Mouse (Mus musculus): ENCODE measurements at regions not wholly inside any gene's neighbourhood (a gene's known extent, or its start where the extent isn't known, plus 50 kb on each side); places are given as distances from the start of the nearest gene placed in this dataset.

- Histone ChIP-seq H3K9me3 (replicated peaks; ENCODE audit: control insufficient read depth, low read length) (no peaks in the 10 kb centered on the region), H3K36me3 (ENCODE audit: control insufficient read depth, insufficient read depth, low read length) (no peaks in the 10 kb centered on the region), H3K4me1 (ENCODE audit: control insufficient read depth, insufficient read depth, low read length) (no peaks in the 10 kb centered on the region), H3K4me3 (ENCODE audit: low read depth, low read length) (no peak overlapping the region), H3K27ac (ENCODE audit: low read depth, low read length) (no peak overlapping the region), H3K27me3 (ENCODE audit: control insufficient read depth, insufficient read depth, low read length) (no peaks in the 10 kb centered on the region), H3K9ac (ENCODE audit: low read depth, low read length) (no peak overlapping the region), H3K4me2 (no peak overlapping the region)
- WGBS (ENCODE audit: insufficient replicate concordance), result 72% methylated on average over 5 of the region's 5 CpGs
- no peak for ATAC-seq (replicated peaks; ENCODE audit: insufficient number of reproducible peaks, low FRiP score, low TSS enrichment)
Measured at GRCm38 (mm10) chr13:16382936-16383511, 371.4 kb downstream of the Inhba start.

GRCm38 (mm10) chr13:16416356-16417019 is 404.8 kb downstream of the Inhba start:
- WGBS (ENCODE audit: insufficient replicate concordance), result 24% methylated on average over 2 of the region's 2 CpGs
- Histone ChIP-seq H3K9ac (ENCODE audit: low read depth, low read length) (no peak overlapping the region), H3K27me3 (ENCODE audit: control insufficient read depth, insufficient read depth, low read length) (no peaks in the 10 kb centered on the region), H3K4me1 (ENCODE audit: control insufficient read depth, insufficient read depth, low read length) (no peaks in the 10 kb centered on the region), H3K4me2 (no peak overlapping the region), H3K27ac (ENCODE audit: low read depth, low read length) (no peak overlapping the region), H3K9me3 (replicated peaks; ENCODE audit: control insufficient read depth, low read length) (no peaks in the 10 kb centered on the region), H3K36me3 (ENCODE audit: control insufficient read depth, insufficient read depth, low read length) (no peaks in the 10 kb centered on the region), H3K4me3 (ENCODE audit: low read depth, low read length) (no peak overlapping the region)
- no peak for ATAC-seq (replicated peaks; ENCODE audit: insufficient number of reproducible peaks, low FRiP score, low TSS enrichment)

GRCm38 (mm10) chr13:16424147-16424546 is 412.5 kb downstream of the Inhba start:
- no peaks in the 10 kb centered on the region for H3K4me1 ChIP-seq (ENCODE audit: control insufficient read depth, insufficient read depth, low read length)
- 72% methylated on average over 2 of the region's 2 CpGs for WGBS (ENCODE audit: insufficient replicate concordance)
- H3K27me3 ChIP-seq (ENCODE audit: control insufficient read depth, insufficient read depth, low read length), result no peaks in the 10 kb centered on the region
- no peak overlapping the region for H3K27ac ChIP-seq (ENCODE audit: low read depth, low read length)
- no peak overlapping the region for H3K9ac ChIP-seq (ENCODE audit: low read depth, low read length)
- H3K36me3 ChIP-seq (ENCODE audit: control insufficient read depth, insufficient read depth, low read length), result no peaks in the 10 kb centered on the region
- H3K4me3 ChIP-seq (ENCODE audit: low read depth, low read length), result no peak overlapping the region
- H3K9me3 ChIP-seq (replicated peaks; ENCODE audit: control insufficient read depth, low read length), result no peaks in the 10 kb centered on the region
- ATAC-seq (replicated peaks; ENCODE audit: insufficient number of reproducible peaks, low FRiP score, low TSS enrichment), result no peak
- no peak overlapping the region for H3K4me2 ChIP-seq

GRCm38 (mm10) chr13:16435436-16435835 is 423.8 kb downstream of the Inhba start:
- no peak overlapping the region for H3K4me2 ChIP-seq
- H3K9me3 ChIP-seq (replicated peaks; ENCODE audit: control insufficient read depth, low read length), result no peaks in the 10 kb centered on the region
- 76% methylated on average over 2 of the region's 2 CpGs for WGBS (ENCODE audit: insufficient replicate concordance)
- H3K4me3 ChIP-seq (ENCODE audit: low read depth, low read length), result no peak overlapping the region
- H3K27ac ChIP-seq (ENCODE audit: low read depth, low read length), result no peak overlapping the region
- no peak for ATAC-seq (replicated peaks; ENCODE audit: insufficient number of reproducible peaks, low FRiP score, low TSS enrichment)
- H3K27me3 ChIP-seq (ENCODE audit: control insufficient read depth, insufficient read depth, low read length), result no peaks in the 10 kb centered on the region
- H3K36me3 ChIP-seq (ENCODE audit: control insufficient read depth, insufficient read depth, low read length), result no peaks in the 10 kb centered on the region
- H3K4me1 ChIP-seq (ENCODE audit: control insufficient read depth, insufficient read depth, low read length), result no peaks in the 10 kb centered on the region
- no peak overlapping the region for H3K9ac ChIP-seq (ENCODE audit: low read depth, low read length)

GRCm38 (mm10) chr13:16453234-16453633 is 441.6 kb downstream of the Inhba start:
- no peaks in the 10 kb centered on the region for H3K9me3 ChIP-seq (replicated peaks; ENCODE audit: control insufficient read depth, low read length)
- H3K27me3 ChIP-seq (ENCODE audit: control insufficient read depth, insufficient read depth, low read length), result no peaks in the 10 kb centered on the region
- no peak overlapping the region for H3K27ac ChIP-seq (ENCODE audit: low read depth, low read length)
- H3K4me3 ChIP-seq (ENCODE audit: low read depth, low read length), result no peak overlapping the region
- H3K4me1 ChIP-seq (ENCODE audit: control insufficient read depth, insufficient read depth, low read length), result peaks cover 7% of the 10 kb centered on the region; the same call in 1 of the 2 replicates
- H3K9ac ChIP-seq (ENCODE audit: low read depth, low read length), result no peak overlapping the region
- no peak overlapping the region for H3K4me2 ChIP-seq
- no peak for ATAC-seq (replicated peaks; ENCODE audit: insufficient number of reproducible peaks, low FRiP score, low TSS enrichment)
- no peaks in the 10 kb centered on the region for H3K36me3 ChIP-seq (ENCODE audit: control insufficient read depth, insufficient read depth, low read length)

- ATAC-seq (replicated peaks; ENCODE audit: insufficient number of reproducible peaks, low FRiP score, low TSS enrichment), result no peak
- Histone ChIP-seq H3K4me2 (no peak overlapping the region), H3K4me3 (ENCODE audit: low read depth, low read length) (no peak overlapping the region), H3K9ac (ENCODE audit: low read depth, low read length) (no peak overlapping the region), H3K27me3 (ENCODE audit: control insufficient read depth, insufficient read depth, low read length) (no peaks in the 10 kb centered on the region), H3K4me1 (ENCODE audit: control insufficient read depth, insufficient read depth, low read length) (peaks cover 2% of the 10 kb centered on the region; the same call in 1 of the 2 replicates), H3K9me3 (replicated peaks; ENCODE audit: control insufficient read depth, low read length) (no peaks in the 10 kb centered on the region), H3K27ac (ENCODE audit: low read depth, low read length) (no peak overlapping the region), H3K36me3 (ENCODE audit: control insufficient read depth, insufficient read depth, low read length) (no peaks in the 10 kb centered on the region)
- WGBS (ENCODE audit: insufficient replicate concordance), result 65% methylated on average over 2 of the region's 2 CpGs
Measured at GRCm38 (mm10) chr13:16459743-16460142, 448.1 kb downstream of the Inhba start.

GRCm38 (mm10) chr13:16461681-16462080 is 450.0 kb downstream of the Inhba start:
- H3K4me3 ChIP-seq (ENCODE audit: low read depth, low read length), result no peak overlapping the region
- H3K27me3 ChIP-seq (ENCODE audit: control insufficient read depth, insufficient read depth, low read length), result no peaks in the 10 kb centered on the region
- no peak overlapping the region for H3K9ac ChIP-seq (ENCODE audit: low read depth, low read length)
- no peaks in the 10 kb centered on the region for H3K9me3 ChIP-seq (replicated peaks; ENCODE audit: control insufficient read depth, low read length)
- ATAC-seq (replicated peaks; ENCODE audit: insufficient number of reproducible peaks, low FRiP score, low TSS enrichment), result no peak
- WGBS (ENCODE audit: insufficient replicate concordance), result 89% methylated on average over 2 of the region's 2 CpGs
- H3K27ac ChIP-seq (ENCODE audit: low read depth, low read length), result no peak overlapping the region
- H3K4me2 ChIP-seq, result no peak overlapping the region
- H3K4me1 ChIP-seq (ENCODE audit: control insufficient read depth, insufficient read depth, low read length), result no peaks in the 10 kb centered on the region
- H3K36me3 ChIP-seq (ENCODE audit: control insufficient read depth, insufficient read depth, low read length), result no peaks in the 10 kb centered on the region

GRCm38 (mm10) chr13:16464823-16465222 is 453.2 kb downstream of the Inhba start:
- Histone ChIP-seq H3K9me3 (replicated peaks; ENCODE audit: control insufficient read depth, low read length) (no peaks in the 10 kb centered on the region), H3K4me2 (no peak overlapping the region), H3K4me3 (ENCODE audit: low read depth, low read length) (no peak overlapping the region), H3K4me1 (ENCODE audit: control insufficient read depth, insufficient read depth, low read length) (no peaks in the 10 kb centered on the region), H3K9ac (ENCODE audit: low read depth, low read length) (no peak overlapping the region), H3K27me3 (ENCODE audit: control insufficient read depth, insufficient read depth, low read length) (no peaks in the 10 kb centered on the region), H3K27ac (ENCODE audit: low read depth, low read length) (no peak overlapping the region), H3K36me3 (ENCODE audit: control insufficient read depth, insufficient read depth, low read length) (no peaks in the 10 kb centered on the region)
- WGBS (ENCODE audit: insufficient replicate concordance), result 75% methylated on average over 1 of the region's 1 CpGs
- ATAC-seq (replicated peaks; ENCODE audit: insufficient number of reproducible peaks, low FRiP score, low TSS enrichment), result no peak

GRCm38 (mm10) chr13:16465317-16465716 is 453.7 kb downstream of the Inhba start:
- H3K4me2 ChIP-seq, result no peak overlapping the region
- H3K9ac ChIP-seq (ENCODE audit: low read depth, low read length), result no peak overlapping the region
- H3K27ac ChIP-seq (ENCODE audit: low read depth, low read length), result no peak overlapping the region
- no peaks in the 10 kb centered on the region for H3K9me3 ChIP-seq (replicated peaks; ENCODE audit: control insufficient read depth, low read length)
- ATAC-seq (replicated peaks; ENCODE audit: insufficient number of reproducible peaks, low FRiP score, low TSS enrichment), result no peak
- 54% methylated on average over 1 of the region's 1 CpGs for whole genome bisulfite sequencing (ENCODE audit: insufficient replicate concordance)
- H3K4me3 ChIP-seq (ENCODE audit: low read depth, low read length), result no peak overlapping the region
- no peaks in the 10 kb centered on the region for H3K27me3 ChIP-seq (ENCODE audit: control insufficient read depth, insufficient read depth, low read length)
- no peaks in the 10 kb centered on the region for H3K36me3 ChIP-seq (ENCODE audit: control insufficient read depth, insufficient read depth, low read length)
- H3K4me1 ChIP-seq (ENCODE audit: control insufficient read depth, insufficient read depth, low read length), result no peaks in the 10 kb centered on the region
